Mouse (Mus musculus) bone marrow, adult 2 months (tissue): ENCODE measurements around the gene Hoxa3.

Experiments used
- CTCF ChIP-seq: fragments of 200-500 bp; IDR thresholded peaks from 2 replicates; pipeline ENCODE4 v1.5.1; 2011; ENCODE audit warnings: low read length, control low read depth; ENCODE audit not compliant: control insufficient read depth, insufficient read depth
- POLR2A ChIP-seq: fragments of 200-500 bp; IDR thresholded peaks from 2 replicates; pipeline ENCODE4 v1.6.1; 2011; ENCODE audit warnings: low read depth, mild to moderate bottlenecking, control low read depth, low read length, borderline replicate concordance; ENCODE audit not compliant: control insufficient read depth

- TF ChIP-seq CTCF (no peak), POLR2A (no peak)
Observed at GRCm38 (mm10) chr6:52190410-52190809, 22.7 kb downstream of the Hoxa3 start.
